Mouse (Mus musculus) ES-E14 (cell line): ENCODE data around the gene Ergic1. TPM values are rescaled to one million over a fixed set of nuclear protein-coding genes. Genes with fewer than 3 reads are reported as not detected.

ENCODE experiments used
- DNase-seq: peaks from one replicate; pipeline ENCODE4 v3.0.0-alpha.2; 2013; ENCODE audit warnings: low read depth, low spot score
- H3K27ac ChIP-seq: 2 replicates; pipeline ENCODE4 v1.5.1; 2012; ENCODE audit warnings: low read depth, mild to moderate bottlenecking, low read length, moderate library complexity, mixed read lengths; ENCODE audit not compliant: poor library complexity, insufficient read depth, severe bottlenecking
- H3K36me3 ChIP-seq: 2 replicates; pipeline ENCODE4 v1.6.1; 2012; ENCODE audit warnings: mild to moderate bottlenecking, low read length, moderate library complexity, mixed read lengths; ENCODE audit not compliant: control insufficient read depth, poor library complexity, insufficient read depth, severe bottlenecking
- H3K4me1 ChIP-seq, 2 experiments: fragments of 150-350 bp in 1 of 2; sonication (generic) in 1 of 2; 2 replicates each; pipeline ENCODE4 v1.6.1; 2012; ENCODE audit warnings: low read length in 2 of 2, mild to moderate bottlenecking in 1 of 2, mixed read lengths in 1 of 2; ENCODE audit not compliant: control insufficient read depth in 2 of 2, insufficient read depth in 2 of 2, poor library complexity in 1 of 2
- H3K4me3 ChIP-seq, 2 experiments: fragments of 150-350 bp in 1 of 2; sonication (generic) in 1 of 2; 2 replicates each; pipeline ENCODE4 v1.5.1; 2012; ENCODE audit warnings: low read length in 2 of 2, low read depth in 1 of 2, mild to moderate bottlenecking in 1 of 2, mixed read lengths in 1 of 2; ENCODE audit not compliant: insufficient read depth in 1 of 2, poor library complexity in 1 of 2, severe bottlenecking in 1 of 2
- H3K9ac ChIP-seq: 2 replicates; pipeline ENCODE4 v1.6.1; 2012; ENCODE audit warnings: low read depth, mild to moderate bottlenecking, low read length, mixed read lengths; ENCODE audit not compliant: poor library complexity, insufficient read depth, severe bottlenecking
- H3K9me3 ChIP-seq: fragments of 150-350 bp; sonication (generic); 2 replicates; pipeline ENCODE4 v1.6.1; 2012; ENCODE audit warnings: low read depth, mild to moderate bottlenecking, low read length; ENCODE audit not compliant: control insufficient read depth, insufficient read depth
- CHD2 ChIP-seq: IDR thresholded peaks from 2 replicates; pipeline ENCODE4 v1.6.1; 2014; ENCODE audit warnings: mild to moderate bottlenecking, low read depth, low read length, inconsistent platforms
- HCFC1 ChIP-seq: IDR thresholded peaks from 2 replicates; pipeline ENCODE4 v1.6.1; 2012; ENCODE audit warnings: low read length, inconsistent platforms, borderline replicate concordance; ENCODE audit not compliant: insufficient read depth
- MAFK ChIP-seq: IDR thresholded peaks from 2 replicates; pipeline ENCODE4 v1.6.1; 2014; ENCODE audit warnings: mild to moderate bottlenecking, low read depth, low read length, inconsistent platforms; ENCODE audit not compliant: insufficient read depth
- ZC3H11A ChIP-seq: IDR thresholded peaks from 2 replicates; pipeline ENCODE4 v1.6.1; 2012; ENCODE audit warnings: low read depth, mild to moderate bottlenecking, inconsistent platforms, low read length, borderline replicate concordance
- ZNF384 ChIP-seq: IDR thresholded peaks from 2 replicates; pipeline ENCODE4 v1.6.1; 2012; ENCODE audit warnings: low read depth, low read length, inconsistent platforms
- in situ Hi-C, 2 experiments: fragments of 600-800 bp; cut with MboI; formaldehyde crosslinking; loops; one replicate each; pipeline ENCODE4 v1.15.1; 2025; ENCODE audit warnings: low sequenced_read_pairs in 2 of 2, inconsistent platforms in 1 of 2; ENCODE audit not compliant: unreplicated experiment in 2 of 2
- total RNA-seq: library from RNA; depleted of rRNA; stranded (reverse); fragments of 300-350 nt; gene quantifications from 2 replicates; pipeline ENCODE4 v1.2.3, GENCODE M21; 2012

Gene Ergic1
- total RNA-seq, 1 experiment: 97.5 TPM

DNA sequence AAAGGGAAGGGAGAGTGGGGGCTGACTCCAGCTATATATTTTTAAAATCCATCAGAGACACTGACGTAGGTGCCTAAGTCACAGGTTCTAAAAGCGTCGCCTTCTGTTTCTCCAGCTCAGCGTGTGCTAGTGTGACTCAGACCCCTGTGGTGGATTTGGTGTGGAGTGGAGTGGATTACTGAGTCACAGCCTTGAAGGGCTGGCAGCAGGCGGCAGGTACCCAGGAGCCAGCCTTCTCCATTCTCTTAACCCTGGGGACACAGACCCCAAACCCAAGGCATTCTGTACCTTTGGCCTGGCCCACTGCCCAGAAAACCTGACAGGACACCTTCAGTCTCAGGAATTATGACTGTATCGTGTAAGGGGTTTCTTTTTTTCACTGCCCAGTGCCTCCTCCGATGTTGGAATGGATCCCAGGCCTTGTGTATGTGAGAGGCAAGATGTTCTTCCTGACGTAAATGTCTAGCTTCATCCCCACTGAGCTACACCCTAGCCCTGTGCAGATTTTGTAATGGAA is 70.6 kb downstream of the Ergic1 start:
- H3K36me3 ChIP-seq: peaks cover 45% of the 10 kb centered on the region; the same call in 1 of the 2 replicates

DNA sequence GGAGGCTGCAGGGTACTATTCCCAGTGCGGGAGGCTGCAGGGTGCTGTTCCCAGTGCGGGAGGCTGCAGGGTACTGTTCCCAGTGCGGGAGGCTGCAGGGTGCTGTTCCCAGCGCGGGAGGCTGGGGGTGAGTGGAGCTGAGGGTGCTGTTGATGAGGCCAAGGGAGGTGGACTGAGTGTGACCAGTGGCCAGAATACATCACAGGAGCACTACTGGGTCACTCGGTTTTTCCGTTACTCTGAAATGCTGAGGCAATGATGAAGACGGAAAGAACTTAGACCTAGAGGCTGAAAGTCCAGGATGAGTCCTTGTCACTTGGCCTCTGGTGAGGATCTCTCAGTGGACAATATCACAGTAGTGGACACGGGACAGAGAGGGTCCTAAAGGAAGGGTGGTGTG is 71.9 kb downstream of the Ergic1 start:
- Histone ChIP-seq H3K9ac (no peak overlapping the region), H3K36me3 (peaks cover 43% of the 10 kb centered on the region; the same call in 1 of the 2 replicates), H3K9me3 (no peaks in the 10 kb centered on the region), H3K27ac (no peak overlapping the region), H3K4me1 (peaks cover 0 to 4% of the 10 kb centered on the region in 2 experiments; a peak in 1 of 4 replicates), H3K4me3 (no peak overlapping the region)
- DNase-seq: no peak
- TF ChIP-seq ZNF384 (no peak), HCFC1 (no peak), CHD2 (no peak), MAFK (no peak), ZC3H11A (no peak)
- in situ Hi-C loops: loop anchor here in 1 of 2 experiments (10.0 kb wide), 1 partner anchor 168 kb away; no protein-coding TSS in a partner anchor

More for the DNA sequence above, 70.6 kb downstream of the Ergic1 start:
- in situ Hi-C loops: loop anchor here in 1 of 2 experiments (10.0 kb wide), 1 partner anchor 167 kb away; no protein-coding TSS in a partner anchor
- no peak for DNase-seq
- no peaks in the 10 kb centered on the region for H3K9me3 ChIP-seq
- TF ChIP-seq ZNF384: no peak
- TF ChIP-seq MAFK: no peak
- TF ChIP-seq ZC3H11A: no peak
- H3K9ac ChIP-seq: no peak overlapping the region
- H3K4me1 ChIP-seq: peaks cover 0 to 4% of the 10 kb centered on the region in 2 experiments; a peak in 2 of 4 replicates
- H3K27ac ChIP-seq: no peak overlapping the region
- no peak overlapping the region for H3K4me3 ChIP-seq

DNA sequence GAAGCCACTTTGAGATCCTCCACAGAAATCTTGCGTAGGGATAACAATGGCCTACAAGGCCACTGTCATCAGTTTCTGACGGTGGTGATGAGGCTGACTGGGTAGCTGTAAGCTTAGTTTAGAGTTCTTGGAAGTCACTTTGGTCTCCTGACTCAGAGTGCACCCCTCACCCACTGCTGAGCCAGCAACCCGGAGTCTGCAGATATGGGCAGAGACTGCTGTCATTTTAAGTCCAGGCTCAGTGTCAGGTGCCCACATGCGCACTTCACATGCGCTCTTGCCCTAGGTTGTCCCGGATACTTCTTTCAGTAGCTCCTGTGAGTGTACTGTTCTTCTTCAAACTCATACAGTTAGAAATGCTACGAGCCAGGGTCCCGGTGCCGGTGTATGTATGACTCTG is 72.6 kb downstream of the Ergic1 start:
- no peak for DNase-seq
- in situ Hi-C loops: loop anchor here in 1 of 2 experiments (10.0 kb wide), 1 partner anchor 169 kb away; no protein-coding TSS in a partner anchor
- H3K4me3 ChIP-seq: no peak overlapping the region
- H3K27ac ChIP-seq: no peak overlapping the region
- no peaks in the 10 kb centered on the region for H3K9me3 ChIP-seq
- H3K9ac ChIP-seq: no peak overlapping the region
- peaks cover 48% of the 10 kb centered on the region; the same call in 1 of the 2 replicates for H3K36me3 ChIP-seq
- TF ChIP-seq HCFC1 (no peak), CHD2 (no peak), MAFK (no peak), ZNF384 (no peak), ZC3H11A (no peak)
- peaks cover 0 to 6% of the 10 kb centered on the region in 2 experiments; a peak in 1 of 4 replicates for H3K4me1 ChIP-seq

DNA sequence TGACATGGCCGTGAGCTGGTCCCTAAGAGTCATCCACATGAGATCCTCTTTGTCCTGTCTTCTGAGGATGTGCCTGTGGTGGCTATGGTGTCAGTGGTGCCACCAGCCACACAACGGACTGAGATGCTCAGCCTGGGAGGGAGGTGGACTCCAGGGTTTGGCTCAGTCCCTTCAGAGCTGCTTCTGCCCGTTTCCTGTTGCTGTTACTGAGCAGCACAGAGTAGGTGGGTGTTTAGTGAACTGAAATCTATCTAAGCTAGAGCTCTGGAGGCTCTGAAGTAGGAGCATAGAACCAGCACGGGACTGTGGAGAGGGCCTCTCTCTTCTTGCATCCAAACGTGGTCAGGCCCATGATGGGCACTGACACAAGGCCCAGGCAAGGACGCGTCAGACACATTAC is 73.2 kb downstream of the Ergic1 start:
- TF ChIP-seq ZC3H11A: no peak
- no peak for TF ChIP-seq MAFK
- TF ChIP-seq HCFC1: no peak
- TF ChIP-seq CHD2: no peak
- TF ChIP-seq ZNF384: no peak
- in situ Hi-C loops: loop anchor here in 1 of 2 experiments (10.0 kb wide), 1 partner anchor 170 kb away; no protein-coding TSS in a partner anchor
- H3K27ac ChIP-seq: no peak overlapping the region
- H3K36me3 ChIP-seq: peaks cover 49% of the 10 kb centered on the region
- peaks cover 0 to 6% of the 10 kb centered on the region in 2 experiments; a peak in 1 of 4 replicates for H3K4me1 ChIP-seq
- H3K9me3 ChIP-seq: no peaks in the 10 kb centered on the region
- H3K9ac ChIP-seq: no peak overlapping the region
- H3K4me3 ChIP-seq: no peak overlapping the region
- no peak for DNase-seq

DNA sequence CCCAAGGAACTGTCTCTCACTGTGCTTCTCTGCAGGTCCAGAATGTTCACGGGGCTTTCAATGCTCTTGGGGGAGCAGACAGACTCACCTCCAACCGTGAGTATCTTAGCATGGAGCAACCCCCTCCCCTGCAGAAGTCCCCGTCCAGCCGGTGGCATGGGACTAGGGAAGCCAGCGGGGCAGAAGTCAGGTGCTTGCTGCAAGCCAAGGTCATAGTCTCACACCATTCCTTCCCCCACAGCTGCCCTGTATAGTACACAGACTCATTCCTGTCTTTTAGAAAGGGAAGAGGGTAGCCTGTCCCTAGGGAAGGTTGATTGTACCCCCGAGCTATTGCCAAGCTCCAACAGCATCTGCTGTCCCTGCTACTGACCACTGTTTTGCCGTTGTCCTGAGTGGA is 74.7 kb downstream of the Ergic1 start:
- Histone ChIP-seq H3K4me3 (no peak overlapping the region), H3K36me3 (peaks cover 50% of the 10 kb centered on the region), H3K9ac (no peak overlapping the region), H3K27ac (no peak overlapping the region), H3K4me1 (peaks cover 0 to 6% of the 10 kb centered on the region in 2 experiments; a peak in 1 of 4 replicates), H3K9me3 (no peaks in the 10 kb centered on the region)
- no peak for DNase-seq
- TF ChIP-seq CHD2 (no peak), MAFK (no peak), ZNF384 (no peak), HCFC1 (no peak), ZC3H11A (no peak)
- in situ Hi-C loops: loop anchor here (5.0 to 10.0 kb wide), 2 partner anchors 169 to 171 kb away; no protein-coding TSS in a partner anchor
